ENCODE assay signal across 8 mouse cellular contexts in the genomic region with DNA sequence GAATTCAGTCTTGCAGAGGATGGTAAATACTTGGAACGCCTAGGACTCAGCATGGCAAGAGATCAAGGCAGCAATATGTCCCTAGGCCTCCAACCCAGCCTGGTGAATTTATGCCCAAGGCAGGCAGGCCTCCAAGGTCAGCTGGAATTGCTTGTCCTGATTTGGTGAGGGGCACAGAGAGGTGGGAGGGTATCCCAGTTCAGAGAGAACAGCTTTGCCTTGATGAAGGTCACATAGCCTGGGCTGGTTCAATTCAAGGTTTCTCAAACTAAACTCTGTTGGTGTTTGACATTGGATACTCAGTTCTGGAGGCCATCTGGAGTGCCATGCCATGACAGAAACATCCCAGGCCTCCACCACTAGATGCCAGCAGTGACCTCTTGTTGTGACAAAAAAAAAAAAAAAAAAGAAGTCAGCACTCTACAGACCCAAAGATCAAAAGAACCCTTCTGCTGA. TPM values are rescaled to one million over a fixed set of nuclear protein-coding genes. Genes with fewer than 3 reads are reported as not detected.
A peak's percentile ranks its signal among the peaks of the same experiment; 100 is the strongest.
DNase-seq lines count a peak whose midpoint lies in the region; TF ChIP-seq lines count a peak whose summit lies in the region.

No protein-coding gene starts in this region.

- peak; percentile 8 for TF ChIP-seq CTCF in C2C12 (IDR thresholded peaks at IDR 0.05; ENCODE audit: control insufficient read depth, insufficient read depth, insufficient read length)

- H3ac ChIP-seq in C2C12 (ENCODE audit: control insufficient read depth, insufficient read length, low read depth): no peak overlapping the region

- no peak overlapping the region for H3K4me3 ChIP-seq in C2C12 (ENCODE audit: insufficient read depth, poor library complexity, severe bottlenecking)

- H3K27me3 ChIP-seq in C2C12 (ENCODE audit: control insufficient read depth, insufficient read depth, insufficient read length): peaks cover 3% of the 10 kb centered on the region

- no peaks in the 10 kb centered on the region for H3K79me2 ChIP-seq in C2C12 (ENCODE audit: control insufficient read depth, insufficient read depth)

- no peaks in the 10 kb centered on the region for H3K79me3 ChIP-seq in C2C12 (ENCODE audit: low read depth)

- peak; percentile 8 for DNase-seq in gastrocnemius, postnatal 25 days
- no peak for DNase-seq in gastrocnemius, adult 8-10 months (ENCODE audit: low spot score in 2 of 2)
- peak; percentile 57 to 64 for DNase-seq in adrenal gland, postnatal 36 days
- DNase-seq in induced T-regulatory cell, adult 2 months (ENCODE audit: low read depth): peak; percentile 49
- DNase-seq in skeletal muscle tissue, adult 2 months (ENCODE audit: low read depth, low spot score): peak; percentile 23
- no peak for DNase-seq in urinary bladder, postnatal 4 days (ENCODE audit: low spot score in 2 of 2)
- DNase-seq in right cerebral cortex, postnatal 4 days: no peak

- H3K36me3 ChIP-seq in C2C12 (ENCODE audit: control insufficient read depth, insufficient read depth): no peaks in the 10 kb centered on the region

TF ChIP-seq in C2C12, 6 proteins besides CTCF, POLR2A, EP300 and RAD21:
- TF ChIP-seq FOSL1 (IDR thresholded peaks at IDR 0.05; ENCODE audit: insufficient read depth, low read length, poor library complexity, severe bottlenecking) (no peak), CEBPB (IDR thresholded peaks at IDR 0.05; ENCODE audit: low read depth) (no peak), MYOG (IDR thresholded peaks at IDR 0.05; ENCODE audit: control insufficient read depth, extremely low read depth, insufficient read length) (no peak)

RNA-seq across cellular contexts. Expression of gene Kcnj15, which starts 48.3 kb away (rescaled TPM):
- total RNA-seq in gastrocnemius, postnatal 25 days (2021): under 1 TPM in 1 of 2 experiments, not detected in 1; 0.08 TPM
- total RNA-seq in gastrocnemius, adult 8-10 months (2022): under 1 TPM in 3 of 4 experiments, not detected in 1; 0.15 to 0.67 (median 0.27) TPM
- polyA plus RNA-seq in C2C12 (2012; fragmentation: generic; extraction: Trizol): 0.22 TPM
- total RNA-seq in adrenal gland, postnatal 36 days (2021): under 1 TPM; 0.30 to 0.89 TPM

Comparison
In these comparisons a context has a peak if more than half of its experiments do, and no peak if none do; other contexts are left out.
1. DNase-seq: peak in gastrocnemius, postnatal 25 days (single experiment), adrenal gland, postnatal 36 days (2 of 2), induced T-regulatory cell, adult 2 months (single experiment) and skeletal muscle tissue, adult 2 months (single experiment); none in gastrocnemius, adult 8-10 months (0 of 2), urinary bladder, postnatal 4 days (0 of 2) and right cerebral cortex, postnatal 4 days (single experiment).